Mouse (Mus musculus) inflammation-experienced regulatory T-cells, adult 16 weeks (primary cell): ENCODE measurements around the gene Gm11756. TPM values are rescaled to one million over a fixed set of nuclear protein-coding genes. Genes with fewer than 3 reads are reported as not detected.

Experiments used
- polyA plus RNA-seq: library from polyadenylated mRNA; unstranded; fragments of 100-300 nt; shearing (Covaris generic); gene quantifications from one replicate; pipeline ENCODE4 v1.2.1, GENCODE M21; 2017

Gm11756 gene
- polyA plus RNA-seq: not detected

GRCm38 (mm10) chr4:73920660-73921059 lies at the start of gene Gm11756:
Gm11756 (minus strand) TSS chr4:73920760.

GRCm38 (mm10) chr4:73950375-73950896 lies 29.9 kb upstream of the Gm11756 start, which contains the start of gene 2310002L09Rik:
2310002L09Rik (minus strand) TSS chr4:73950846.

GRCm38 (mm10) chr4:73905853-73906252 lies 14.7 kb downstream of the Gm11756 start, which contains the start of gene Gm13871:
Gm13871 (minus strand) TSS chr4:73905953.

GRCm38 (mm10) chr4:73891012-73891411 lies 29.5 kb downstream of the Gm11756 start, which contains the start of gene Gm11757:
Gm11757 (minus strand) TSS chr4:73891112.

GRCm38 (mm10) chr4:73876166-73876565 lies 44.4 kb downstream of the Gm11756 start, which contains the start of gene Gm11758:
Gm11758 (minus strand) TSS chr4:73876266.

Other genes with a start within 250 kb of the Gm11756 start
- not detected for gene Gm428, start 237.2 kb downstream of the Gm11756 start, polyA plus RNA-seq
- gene Rasef, start 129.8 kb downstream of the Gm11756 start, polyA plus RNA-seq: not detected
- gene Gm11758, start 44.5 kb downstream of the Gm11756 start, polyA plus RNA-seq: not detected
- not detected for gene Gm11757, start 29.6 kb downstream of the Gm11756 start, polyA plus RNA-seq
- not detected for gene Gm13871, start 14.8 kb downstream of the Gm11756 start, polyA plus RNA-seq
- gene 2310002L09Rik, start 30.1 kb upstream of the Gm11756 start, polyA plus RNA-seq: not detected
- gene Frmd3, start 92.7 kb upstream of the Gm11756 start, polyA plus RNA-seq: not detected